Mouse (Mus musculus): ENCODE measurements around the gene Gm8279. TPM values are rescaled to one million over a fixed set of nuclear protein-coding genes. Genes with fewer than 3 reads are reported as not detected.

Gene Gm8279
- polyA plus RNA-seq (2012; ENCODE audit: low replicate concordance), result not detected in 2 replicates

DNA sequence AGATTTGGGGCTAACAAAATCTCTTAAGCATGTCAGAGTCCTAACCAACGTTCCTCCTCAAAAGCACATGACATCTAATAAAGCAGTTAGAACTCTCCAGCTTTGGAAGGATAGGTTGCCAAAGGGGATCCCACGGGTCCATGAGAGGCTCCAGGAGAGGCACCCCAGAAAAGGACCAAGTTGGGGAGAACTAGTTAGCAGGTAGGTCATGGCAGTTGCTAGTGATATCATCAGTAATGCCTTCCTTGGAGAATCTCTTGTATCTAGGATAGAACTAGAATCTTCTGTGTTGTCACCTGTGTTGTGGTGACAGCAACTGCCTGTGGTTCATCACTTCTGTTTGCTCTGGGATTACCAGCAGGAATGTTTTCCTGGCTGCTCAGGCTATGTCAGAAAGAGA lies at the start of gene Gm8279:
Gene Gm8279, plus strand, starts transcription at position 301 of the 400 bp plus-strand sequence.

DNA sequence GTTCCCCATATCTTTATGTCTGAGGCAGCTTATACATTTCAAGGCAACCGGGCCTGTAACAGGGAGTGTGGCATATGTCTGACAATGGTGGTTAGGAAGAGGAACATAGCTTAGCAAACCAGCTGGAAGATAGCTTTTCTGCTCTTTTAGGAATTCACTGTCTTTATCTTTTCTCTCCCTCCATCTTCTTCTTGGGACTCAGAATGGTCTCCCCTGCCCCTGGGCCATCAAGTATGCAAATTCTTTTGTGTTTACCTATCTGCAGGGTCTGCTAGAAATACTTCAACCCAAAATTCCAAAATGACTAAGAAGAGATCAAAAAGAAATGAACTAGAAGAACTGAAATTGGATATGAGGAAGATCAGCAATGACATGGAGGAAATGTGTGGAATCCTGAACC lies 32.9 kb downstream of the Gm8279 start, which contains the start of gene Gm3317:
Gene Gm3317, plus strand, starts transcription at position 301 of the 400 bp plus-strand sequence.

DNA sequence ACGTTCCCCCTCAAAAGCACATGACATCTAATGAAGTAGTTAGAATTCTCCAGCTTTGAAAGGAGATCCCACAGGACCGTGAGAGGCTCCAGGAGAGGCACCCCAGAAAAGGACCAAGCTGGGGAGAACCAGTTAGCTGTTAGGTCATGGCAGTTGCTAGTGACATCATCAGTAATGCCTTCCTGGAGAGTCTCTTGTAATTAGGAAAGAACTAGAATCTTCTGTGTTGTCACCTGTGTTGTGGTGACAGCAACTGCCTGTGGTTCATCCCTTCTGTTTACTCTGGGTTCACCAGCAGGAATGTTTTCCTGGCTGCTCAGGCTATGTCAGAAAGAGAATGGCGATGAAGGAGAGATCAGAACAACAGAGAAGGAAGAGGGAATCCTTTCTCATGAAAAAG lies 54.2 kb downstream of the Gm8279 start, which contains the start of gene Gm8271:
Gene Gm8271, plus strand, starts transcription at position 301 of the 400 bp plus-strand sequence.

Other genes with a start within 250 kb of the Gm8279 start
- not detected in 2 replicates for gene Gm3278, start 239.1 kb upstream of the Gm8279 start, polyA plus RNA-seq (2012; ENCODE audit: low replicate concordance)
- not detected in 2 replicates for gene Gm8297, start 147.6 kb upstream of the Gm8279 start, polyA plus RNA-seq (2012; ENCODE audit: low replicate concordance)
- not detected in 2 replicates for gene Gm3298, start 115.6 kb upstream of the Gm8279 start, polyA plus RNA-seq (2012; ENCODE audit: low replicate concordance)
- not detected in 2 replicates for gene 4930555G01Rik, start 80.9 kb upstream of the Gm8279 start, polyA plus RNA-seq (2012; ENCODE audit: low replicate concordance)
- gene Gm8281, start 60.5 kb upstream of the Gm8279 start, polyA plus RNA-seq (2012; ENCODE audit: low replicate concordance), result not detected in 2 replicates
- not detected in 2 replicates for gene Gm3317, start 33.0 kb downstream of the Gm8279 start, polyA plus RNA-seq (2012; ENCODE audit: low replicate concordance)
- not detected in 2 replicates for gene Gm8271, start 54.3 kb downstream of the Gm8279 start, polyA plus RNA-seq (2012; ENCODE audit: low replicate concordance)
- gene Gm3526, start 129.1 kb downstream of the Gm8279 start, polyA plus RNA-seq (2012; ENCODE audit: low replicate concordance), result not detected in 2 replicates
- gene Gm3542, start 203.4 kb downstream of the Gm8279 start, polyA plus RNA-seq (2012; ENCODE audit: low replicate concordance), result not detected in 2 replicates

Data from hematopoietic multipotent progenitor cell, adult 10-12 weeks (in vitro differentiated cells).